Comparison of ENCODE assay signal across 9 mouse cellular contexts in genomic region chr6:53781171-53781570, GRCm38 (mm10). TPM values are rescaled to one million over a fixed set of nuclear protein-coding genes. Genes with fewer than 3 reads are reported as not detected.
DNase-seq lines count a peak whose midpoint lies in the region; ATAC-seq and TF ChIP-seq lines count a peak whose summit lies in the region.
"Had no signal": no experiment of that assay in that cellular context is flagged by ENCODE, and none has a peak within 500 bp of the region (broad histone marks: within the 10 kb centered on the region; RNA-seq: fewer than 3 reads in every experiment).

No protein-coding gene starts in this region.

- no peak for TF ChIP-seq POLR2A in brain, embryonic 14.5 days (IDR thresholded peaks at IDR 0.05; ENCODE audit: borderline replicate concordance, extremely low read depth, insufficient read depth, insufficient read length, poor library complexity, severe bottlenecking)
- no peak for TF ChIP-seq POLR2A in embryonic fibroblast, embryonic 13.5 days (IDR thresholded peaks at IDR 0.05; ENCODE audit: low read depth, low read length)
- no peak for TF ChIP-seq POLR2A in limb, embryonic 14.5 days (IDR thresholded peaks at IDR 0.05; ENCODE audit: borderline replicate concordance, extremely low read depth, insufficient read depth, insufficient read length)

- H3K4me2 ChIP-seq in forebrain, embryonic 11.5 days (ENCODE audit: low read depth, low read length, severe bottlenecking): no peak overlapping the region
- H3K4me2 ChIP-seq in forebrain, embryonic 13.5 days: no peak overlapping the region
- H3K4me2 ChIP-seq in midbrain, embryonic 11.5 days: no peak overlapping the region
- H3K4me2 ChIP-seq in midbrain, embryonic 15.5 days: no peak overlapping the region
- H3K4me2 ChIP-seq in limb, embryonic 14.5 days (replicated peaks; ENCODE audit: low read depth, low read length, severe bottlenecking): no peak overlapping the region
- H3K4me2 ChIP-seq: neural tube, embryonic 12.5 days had no signal

- H3K9ac ChIP-seq in forebrain, embryonic 11.5 days (ENCODE audit: low read length): no peak overlapping the region
- H3K9ac ChIP-seq in forebrain, embryonic 13.5 days: no peak overlapping the region
- H3K9ac ChIP-seq in midbrain, embryonic 11.5 days (ENCODE audit: low read length): no peak overlapping the region
- H3K9ac ChIP-seq in midbrain, embryonic 15.5 days: no peak overlapping the region
- no peak overlapping the region for H3K9ac ChIP-seq in limb, embryonic 14.5 days (ENCODE audit: low read depth, low read length, severe bottlenecking)
- H3K9ac ChIP-seq: neural tube, embryonic 12.5 days had no signal

- no peak overlapping the region for H3K27ac ChIP-seq in forebrain, embryonic 11.5 days (ENCODE audit: low read depth, low read length)
- no peak overlapping the region for H3K27ac ChIP-seq in forebrain, embryonic 13.5 days
- no peak overlapping the region for H3K27ac ChIP-seq in midbrain, embryonic 11.5 days (ENCODE audit: low read depth, low read length)
- H3K27ac ChIP-seq in midbrain, embryonic 15.5 days: no peak overlapping the region
- no peak overlapping the region for H3K27ac ChIP-seq in embryonic fibroblast, embryonic 13.5 days (ENCODE audit: insufficient read depth, low read length)
- no peak overlapping the region for H3K27ac ChIP-seq in limb, embryonic 14.5 days (replicated peaks; ENCODE audit: low read depth, low read length)
- H3K27ac ChIP-seq: neural tube, embryonic 12.5 days had no signal

- no peaks in the 10 kb centered on the region for H3K9me3 ChIP-seq in forebrain, embryonic 11.5 days (ENCODE audit: control insufficient read depth, low read length)
- H3K9me3 ChIP-seq in forebrain, embryonic 13.5 days (replicated peaks): no peaks in the 10 kb centered on the region
- no peaks in the 10 kb centered on the region for H3K9me3 ChIP-seq in midbrain, embryonic 11.5 days (ENCODE audit: control insufficient read depth, low read length)
- no peaks in the 10 kb centered on the region for H3K9me3 ChIP-seq in midbrain, embryonic 15.5 days
- H3K9me3 ChIP-seq in limb, embryonic 14.5 days (ENCODE audit: control insufficient read depth, low read length): no peaks in the 10 kb centered on the region
- H3K9me3 ChIP-seq: neural tube, embryonic 12.5 days had no signal

- H3K36me3 ChIP-seq in forebrain, embryonic 11.5 days (ENCODE audit: control insufficient read depth, insufficient read depth, low read length): no peaks in the 10 kb centered on the region
- H3K36me3 ChIP-seq in forebrain, embryonic 13.5 days (ENCODE audit: poor library complexity, severe bottlenecking): no peaks in the 10 kb centered on the region
- no peaks in the 10 kb centered on the region for H3K36me3 ChIP-seq in midbrain, embryonic 11.5 days (ENCODE audit: control insufficient read depth, insufficient read depth, low read length)
- no peaks in the 10 kb centered on the region for H3K36me3 ChIP-seq in midbrain, embryonic 15.5 days (replicated peaks)
- H3K36me3 ChIP-seq in limb, embryonic 14.5 days (ENCODE audit: control insufficient read depth, insufficient read depth, low read length): no peaks in the 10 kb centered on the region
- H3K36me3 ChIP-seq: neural tube, embryonic 12.5 days had no signal

- DNase-seq in forebrain, embryonic 11.5 days (ENCODE audit: low spot score): peak; percentile 73
- DNase-seq in midbrain, embryonic 11.5 days (ENCODE audit: low spot score, missing footprints): peak; percentile 94
- peak; percentile 84 for DNase-seq in brain, embryonic 14.5 days (ENCODE audit: low read depth)
- peak; percentile 81 for DNase-seq in limb, embryonic 14.5 days (ENCODE audit: low spot score)
- DNase-seq in spleen, postnatal 4 days (ENCODE audit: low spot score in 2 of 2): peak; percentile 26 to 75

- peak; percentile 72; the same call in 1 of the 2 replicates for TF ChIP-seq CTCF in brain, embryonic 14.5 days (IDR thresholded peaks at IDR 0.05; ENCODE audit: borderline replicate concordance, extremely low read depth, insufficient read depth, insufficient read length)
- peak; percentile 60; the same call in 1 of the 2 replicates for TF ChIP-seq CTCF in embryonic fibroblast, embryonic 13.5 days (IDR thresholded peaks at IDR 0.05; ENCODE audit: borderline replicate concordance, insufficient read depth, low read length)

- WGBS in forebrain, embryonic 11.5 days: 9% methylated on average over 4 of the region's 4 CpGs
- 12% methylated on average over 4 of the region's 4 CpGs for WGBS in forebrain, embryonic 13.5 days
- 7% methylated on average over 4 of the region's 4 CpGs for WGBS in midbrain, embryonic 11.5 days
- 6% methylated on average over 4 of the region's 4 CpGs for WGBS in midbrain, embryonic 15.5 days
- WGBS in limb, embryonic 14.5 days: 7% methylated on average over 4 of the region's 4 CpGs

- ATAC-seq in forebrain, embryonic 11.5 days (replicated peaks; ENCODE audit: low FRiP score): no peak
- no peak for ATAC-seq in forebrain, embryonic 13.5 days
- no peak for ATAC-seq in midbrain, embryonic 11.5 days (ENCODE audit: low FRiP score)
- no peak for ATAC-seq in midbrain, embryonic 15.5 days (replicated peaks)
- ATAC-seq in limb, embryonic 14.5 days (ENCODE audit: low FRiP score, low read depth): no peak; the same call in 1 of the 2 replicates

- no peak overlapping the region for H3K4me3 ChIP-seq in forebrain, embryonic 11.5 days (ENCODE audit: low read depth, low read length)
- no peak overlapping the region for H3K4me3 ChIP-seq in forebrain, embryonic 13.5 days
- H3K4me3 ChIP-seq in midbrain, embryonic 11.5 days (ENCODE audit: low read depth, low read length): no peak overlapping the region
- H3K4me3 ChIP-seq in midbrain, embryonic 15.5 days: no peak overlapping the region
- H3K4me3 ChIP-seq in embryonic fibroblast, embryonic 13.5 days (ENCODE audit: insufficient read depth, low read length): no peak overlapping the region
- H3K4me3 ChIP-seq in limb, embryonic 14.5 days (replicated peaks; ENCODE audit: low read length): no peak overlapping the region
- H3K4me3 ChIP-seq: neural tube, embryonic 12.5 days had no signal

- H3K27me3 ChIP-seq in forebrain, embryonic 11.5 days (ENCODE audit: control insufficient read depth, insufficient read depth, low read length): no peaks in the 10 kb centered on the region
- H3K27me3 ChIP-seq in forebrain, embryonic 13.5 days: no peaks in the 10 kb centered on the region; the same call in 1 of the 2 replicates
- no peaks in the 10 kb centered on the region for H3K27me3 ChIP-seq in midbrain, embryonic 11.5 days (ENCODE audit: control insufficient read depth, insufficient read depth, low read length)
- H3K27me3 ChIP-seq in midbrain, embryonic 15.5 days (replicated peaks): 0 out of 2 replicates have a peak, but pooled peaks cover 3% of the 10 kb centered on the region
- no peaks in the 10 kb centered on the region for H3K27me3 ChIP-seq in limb, embryonic 14.5 days (ENCODE audit: control insufficient read depth, insufficient read depth, low read length)
- H3K27me3 ChIP-seq: neural tube, embryonic 12.5 days had no signal

- H3K4me1 ChIP-seq in forebrain, embryonic 11.5 days (replicated peaks; ENCODE audit: control insufficient read depth, insufficient read depth, low read length): no peaks in the 10 kb centered on the region
- peaks cover 3% of the 10 kb centered on the region; the same call in 1 of the 2 replicates for H3K4me1 ChIP-seq in forebrain, embryonic 13.5 days
- H3K4me1 ChIP-seq in midbrain, embryonic 11.5 days (ENCODE audit: control insufficient read depth, insufficient read depth, low read length): peaks cover 3% of the 10 kb centered on the region; the same call in 1 of the 2 replicates
- H3K4me1 ChIP-seq in midbrain, embryonic 15.5 days: no peaks in the 10 kb centered on the region
- no peaks in the 10 kb centered on the region for H3K4me1 ChIP-seq in embryonic fibroblast, embryonic 13.5 days (ENCODE audit: control insufficient read depth, insufficient read depth, low read length)
- H3K4me1 ChIP-seq in limb, embryonic 14.5 days (ENCODE audit: control insufficient read depth, insufficient read depth, low read length): 0 out of 2 replicates have a peak, but pooled peaks cover 5% of the 10 kb centered on the region
- H3K4me1 ChIP-seq: neural tube, embryonic 12.5 days had no signal

RNA-seq across cellular contexts. Expression of gene Tril, which starts 39.5 kb away (rescaled TPM):
- 22.6 and 26.5 TPM in 2 replicates for polyA plus RNA-seq in forebrain, embryonic 11.5 days (2014; fragmentation: Nextera tagmentation; extraction: Ambion mirVana)
- 5.6 and 6.3 TPM in 2 replicates for polyA plus RNA-seq in forebrain, embryonic 13.5 days (2015; fragmentation: Nextera tagmentation; extraction: Ambion mirVana)
- 16.6 TPM in 2 replicates for polyA plus RNA-seq in midbrain, embryonic 11.5 days (2014; fragmentation: Nextera tagmentation; extraction: Ambion mirVana)
- polyA plus RNA-seq in midbrain, embryonic 15.5 days (2015; fragmentation: Nextera tagmentation; extraction: Ambion mirVana): 13.1 and 13.9 TPM in 2 replicates
- 8.0 and 15.5 TPM in 2 replicates for polyA plus RNA-seq in brain, embryonic 14.5 days (2012; rRNA removed)
- polyA plus RNA-seq in embryonic fibroblast, embryonic 13.5 days (2011; ENCODE audit: insufficient read length, low read depth, missing spikeins): 0.27 and 3.2 TPM in 2 replicates
- 68.1 and 102 TPM in 2 replicates for polyA plus RNA-seq in limb, embryonic 14.5 days (2012; rRNA removed)
- 70.0 and 90.7 TPM in 2 replicates for polyA plus RNA-seq in limb, embryonic 14.5 days (2014; fragmentation: Nextera tagmentation; extraction: Ambion mirVana)
